Comparison of ENCODE assay signal across 8 mouse cellular contexts in the genomic region with DNA sequence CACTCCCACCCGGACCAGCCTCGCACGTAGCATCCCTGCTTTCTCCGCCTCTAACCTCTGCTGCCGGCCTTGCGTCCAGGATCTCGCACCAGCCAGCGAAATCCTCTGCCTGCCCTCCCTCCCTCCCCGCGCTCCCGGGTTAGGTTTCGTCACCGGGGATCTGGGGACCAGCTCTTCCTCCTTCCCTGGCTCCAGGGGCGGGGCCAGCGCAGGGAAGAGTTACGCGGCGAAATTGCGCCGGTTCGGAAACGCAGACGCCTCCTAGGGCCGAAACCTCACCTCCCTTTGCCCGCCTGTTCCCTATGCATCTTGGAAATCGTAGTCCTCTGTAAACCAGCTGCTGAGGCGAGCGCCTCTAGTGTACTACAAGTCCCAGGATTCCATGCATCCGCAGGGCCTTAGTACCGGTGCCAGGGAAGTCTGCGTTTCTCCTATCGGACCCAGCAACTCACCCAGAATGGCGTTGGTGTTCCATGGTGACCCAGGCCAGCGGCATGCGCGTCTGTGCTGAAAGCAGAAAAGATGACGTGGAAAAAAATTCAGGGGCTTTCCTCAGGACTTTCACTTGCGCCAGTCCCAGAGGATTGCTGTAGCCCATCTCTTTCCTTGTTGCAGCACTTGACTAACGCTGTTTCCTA. TPM values are rescaled to one million over a fixed set of nuclear protein-coding genes. Genes with fewer than 3 reads are reported as not detected.
DNase-seq lines count a peak whose midpoint lies in the region; ATAC-seq and TF ChIP-seq lines count a peak whose summit lies in the region.

A gene (minus strand): TSS at position 199 of the 638 bp plus-strand sequence.

- H3K27me3 ChIP-seq in forebrain, embryonic 10.5 days (ENCODE audit: poor library complexity, severe bottlenecking), result peaks cover 27% of the 10 kb centered on the region
- peaks cover 5% of the 10 kb centered on the region for H3K27me3 ChIP-seq in heart, embryonic 14.5 days (ENCODE audit: control insufficient read depth, insufficient read depth, low read length)
- peaks cover 31% of the 10 kb centered on the region for H3K27me3 ChIP-seq in liver, embryonic 11.5 days (replicated peaks; ENCODE audit: control insufficient read depth, insufficient read depth, low read length)
- H3K27me3 ChIP-seq in myocyte (ENCODE audit: control insufficient read depth, insufficient read depth, insufficient read length), result peaks cover 10% of the 10 kb centered on the region
- no peaks in the 10 kb centered on the region; the same call in 1 of the 2 replicates for H3K27me3 ChIP-seq in splenic B cell, adult 2 months (ENCODE audit: control insufficient read depth, insufficient read depth, low read length, poor library complexity, severe bottlenecking)

- DNase-seq in CD4-positive helper T cell, adult 2 months (ENCODE audit: low read depth, low spot score), result peak; percentile 64
- DNase-seq in brain, embryonic 18.5 days (ENCODE audit: low read depth, low spot score), result peak; percentile 96
- peak; percentile 94 for DNase-seq in forebrain, embryonic 10.5 days (ENCODE audit: extremely low spot score, low spot score)
- peak; percentile 96 for DNase-seq in kidney, postnatal 10 days
- DNase-seq in liver, embryonic 11.5 days (ENCODE audit: low spot score), result peak; percentile 84
- peak; percentile 29 for DNase-seq in splenic B cell, adult 2 months (ENCODE audit: low read depth, low spot score)

- no peaks in the 10 kb centered on the region for H3K36me3 ChIP-seq in forebrain, embryonic 10.5 days (replicated peaks)
- no peaks in the 10 kb centered on the region for H3K36me3 ChIP-seq in heart, embryonic 14.5 days (ENCODE audit: control insufficient read depth, insufficient read depth, low read length)
- H3K36me3 ChIP-seq in liver, embryonic 11.5 days (ENCODE audit: control insufficient read depth, insufficient read depth, low read length), result no peaks in the 10 kb centered on the region
- no peaks in the 10 kb centered on the region for H3K36me3 ChIP-seq in myocyte (ENCODE audit: control insufficient read depth, insufficient read depth)
- no peaks in the 10 kb centered on the region for H3K36me3 ChIP-seq in splenic B cell, adult 2 months (ENCODE audit: control insufficient read depth, insufficient read depth, low read length, poor library complexity, severe bottlenecking)

- H3K4me2 ChIP-seq in heart, embryonic 14.5 days (ENCODE audit: low read length), result peak within 1 kb of the TSS; percentile 98
- H3K4me2 ChIP-seq in liver, embryonic 11.5 days, result peak within 1 kb of the TSS; percentile 89
- H3K4me2 ChIP-seq in myocyte (ENCODE audit: low read depth), result peak within 1 kb of the TSS; percentile 93

- H3K27ac ChIP-seq in forebrain, embryonic 10.5 days, result peak within 1 kb of the TSS; percentile 86
- peak within 1 kb of the TSS; percentile 64 to 71 for H3K27ac ChIP-seq in heart, embryonic 14.5 days (replicated peaks in 1 of 2; ENCODE audit: control insufficient read depth in 1 of 2, insufficient read depth in 1 of 2, low read depth in 2 of 2, low read length in 2 of 2)
- H3K27ac ChIP-seq in liver, embryonic 11.5 days (ENCODE audit: low read depth, low read length), result no peak within 1 kb of the TSS

- TF ChIP-seq POLR2A in myocyte (IDR thresholded peaks at IDR 0.05; ENCODE audit: insufficient read length, low read depth), result peak; percentile 66

- H3K9me3 ChIP-seq in forebrain, embryonic 10.5 days, result no peaks in the 10 kb centered on the region
- no peaks in the 10 kb centered on the region for H3K9me3 ChIP-seq in heart, embryonic 14.5 days (ENCODE audit: control insufficient read depth, low read length)
- no peaks in the 10 kb centered on the region for H3K9me3 ChIP-seq in liver, embryonic 11.5 days (ENCODE audit: control insufficient read depth, low read length)

- peak within 1 kb of the TSS; percentile 63 for H3K4me3 ChIP-seq in forebrain, embryonic 10.5 days
- H3K4me3 ChIP-seq in heart, embryonic 14.5 days (ENCODE audit: control insufficient read depth in 1 of 2, insufficient read depth in 1 of 2, low read depth in 1 of 2, low read length in 2 of 2), result peak within 1 kb of the TSS; percentile 65 to 67
- H3K4me3 ChIP-seq in liver, embryonic 11.5 days (ENCODE audit: low read depth, low read length), result peak within 1 kb of the TSS; percentile 61
- peak within 1 kb of the TSS; percentile 47 for H3K4me3 ChIP-seq in myocyte

- H3K4me1 ChIP-seq in forebrain, embryonic 10.5 days, result peaks cover 19% of the 10 kb centered on the region
- H3K4me1 ChIP-seq in heart, embryonic 14.5 days (ENCODE audit: control insufficient read depth in 2 of 2, insufficient read depth in 2 of 2, low read length in 2 of 2), result peaks cover 0 to 3% of the 10 kb centered on the region in 2 experiments; a peak in 2 of 4 replicates
- H3K4me1 ChIP-seq in liver, embryonic 11.5 days (replicated peaks; ENCODE audit: control insufficient read depth, insufficient read depth, low read length), result no peaks in the 10 kb centered on the region; the same call in 1 of the 2 replicates

- WGBS in forebrain, embryonic 10.5 days, result under 1% methylated on average over 39 of the region's 39 CpGs
- WGBS in heart, embryonic 14.5 days, result under 1% methylated on average over 39 of the region's 39 CpGs
- WGBS in liver, embryonic 11.5 days, result 1% methylated on average over 39 of the region's 39 CpGs

- peak within 1 kb of the TSS; percentile 54 for H3ac ChIP-seq in myocyte (ENCODE audit: control insufficient read depth, insufficient read length)

- H3K9ac ChIP-seq in heart, embryonic 14.5 days (ENCODE audit: low read length), result peak within 1 kb of the TSS; percentile 76
- H3K9ac ChIP-seq in liver, embryonic 11.5 days (ENCODE audit: low read depth, low read length), result peak within 1 kb of the TSS; percentile 50; the same call in 1 of the 2 replicates

- H3K79me2 ChIP-seq in myocyte (ENCODE audit: control insufficient read depth, insufficient read depth), result no peaks in the 10 kb centered on the region

- peak; percentile 99 for ATAC-seq in heart, embryonic 14.5 days (ENCODE audit: insufficient number of reproducible peaks, insufficient read depth, low FRiP score, low read depth)
- peak; percentile 97 for ATAC-seq in liver, embryonic 11.5 days (replicated peaks; ENCODE audit: low FRiP score)

TF ChIP-seq in myocyte, 11 proteins besides CTCF, POLR2A, EP300 and RAD21:
- TF ChIP-seq POLR2AphosphoS2 (IDR thresholded peaks at IDR 0.05; ENCODE audit: insufficient read length, low read depth) (peak; percentile 60), USF1 (IDR thresholded peaks at IDR 0.05; ENCODE audit: low read depth) (no peak), TCF12 (IDR thresholded peaks at IDR 0.05; ENCODE audit: insufficient read depth, poor library complexity, severe bottlenecking) (no peak), MYOG (IDR thresholded peaks at IDR 0.05; ENCODE audit: control insufficient read depth in 1 of 3, insufficient read depth in 1 of 3, insufficient read length in 2 of 3, low read depth in 2 of 3) (peak in 1 of 3 experiments; percentile 3), CEBPB (IDR thresholded peaks at IDR 0.05; ENCODE audit: insufficient read depth, poor library complexity, severe bottlenecking) (0 out of 2 replicates have a peak, but pooled peaks have one; percentile 3)

RNA-seq across cellular contexts. Expression of the gene that starts here (rescaled TPM):
- polyA plus RNA-seq in forebrain, embryonic 10.5 days (2016; fragmentation: Nextera tagmentation; extraction: Ambion mirVana), result 0.55 and 0.92 TPM in 2 replicates
- 0.84 and 1.3 TPM in 2 replicates for polyA plus RNA-seq in heart, embryonic 14.5 days (2014; fragmentation: Nextera tagmentation; extraction: Ambion mirVana)
- 0.22 and 0.25 TPM in 2 replicates for polyA plus RNA-seq in liver, embryonic 11.5 days (2014; fragmentation: Nextera tagmentation; extraction: Ambion mirVana)
- polyA plus RNA-seq in myocyte (2012; fragmentation: generic; extraction: Trizol), result 0.41 TPM

Comparison
In these comparisons a context has a peak if more than half of its experiments do, and no peak if none do; other contexts are left out.
1. Peak in DNase-seq, H3K4me3 ChIP-seq and H3K27ac ChIP-seq in forebrain, embryonic 10.5 days; RNA of the gene not detected or under 1 TPM.
2. Peak in DNase-seq, ATAC-seq, H3K4me3 ChIP-seq, H3K9ac ChIP-seq and H3K4me2 ChIP-seq in liver, embryonic 11.5 days; RNA of the gene not detected or under 1 TPM.
3. DNase-seq: peak in every context shown above with its lines; median percentile 96 in brain, embryonic 18.5 days; 96 in kidney, postnatal 10 days; 94 in forebrain, embryonic 10.5 days; 84 in liver, embryonic 11.5 days; 64 in CD4-positive helper T cell, adult 2 months; 29 in splenic B cell, adult 2 months.